Mouse (Mus musculus) CH12.LX (cell line): ENCODE data around the gene Srd5a2.

ENCODE experiments used
- CTCF ChIP-seq, 2 experiments: IDR thresholded peaks in 1 of 2; conservative IDR thresholded peaks in 1 of 2; 2 replicates each; pipeline ENCODE4 v1.5.1; 2011 to 2012; ENCODE audit warnings: low read depth in 2 of 2, low read length in 2 of 2, improper control_type of control experiment in 1 of 2, inconsistent platforms in 1 of 2, mild to moderate bottlenecking in 1 of 2, moderate library complexity in 1 of 2
- HCFC1 ChIP-seq: IDR thresholded peaks from 2 replicates; pipeline ENCODE4 v1.6.1; 2012; ENCODE audit warnings: low read depth, mild to moderate bottlenecking, inconsistent platforms, low read length, improper control_type of control experiment
- MAX ChIP-seq: IDR thresholded peaks from 2 replicates; pipeline ENCODE4 v1.6.1; 2011; ENCODE audit warnings: low read length, improper control_type of control experiment
- MAZ ChIP-seq: IDR thresholded peaks from 2 replicates; pipeline ENCODE4 v1.6.1; 2012; ENCODE audit warnings: low read depth, mild to moderate bottlenecking, inconsistent platforms, low read length, improper control_type of control experiment, moderate library complexity
- MEF2A ChIP-seq: IDR thresholded peaks from 2 replicates; pipeline ENCODE4 v1.6.1; 2014; ENCODE audit warnings: low read depth, mild to moderate bottlenecking, inconsistent platforms, low read length, improper control_type of control experiment, borderline replicate concordance
- MYC ChIP-seq: IDR thresholded peaks from 2 replicates; pipeline ENCODE4 v1.6.1; 2011; ENCODE audit warnings: low read depth, mild to moderate bottlenecking, improper control_type of control experiment, low read length
- NELFE ChIP-seq: IDR thresholded peaks from 2 replicates; pipeline ENCODE4 v1.6.1; 2011; ENCODE audit warnings: low read depth, low read length, improper control_type of control experiment
- NRF1 ChIP-seq: IDR thresholded peaks from 2 replicates; pipeline ENCODE4 v1.6.1; 2014; ENCODE audit warnings: low read depth, mild to moderate bottlenecking, inconsistent platforms, low read length, improper control_type of control experiment, moderate library complexity
- POLR2A ChIP-seq: IDR thresholded peaks from 2 replicates; pipeline ENCODE4 v1.6.1; 2011; ENCODE audit warnings: low read depth, mild to moderate bottlenecking, improper control_type of control experiment, low read length
- TBP ChIP-seq: conservative IDR thresholded peaks from 2 replicates; pipeline ENCODE4 v1.6.1; 2011; ENCODE audit warnings: low read depth, low read length, improper control_type of control experiment
- ZC3H11A ChIP-seq: IDR thresholded peaks from 2 replicates; pipeline ENCODE4 v1.6.1; 2012; ENCODE audit warnings: low read depth, mild to moderate bottlenecking, inconsistent platforms, low read length, improper control_type of control experiment

DNA sequence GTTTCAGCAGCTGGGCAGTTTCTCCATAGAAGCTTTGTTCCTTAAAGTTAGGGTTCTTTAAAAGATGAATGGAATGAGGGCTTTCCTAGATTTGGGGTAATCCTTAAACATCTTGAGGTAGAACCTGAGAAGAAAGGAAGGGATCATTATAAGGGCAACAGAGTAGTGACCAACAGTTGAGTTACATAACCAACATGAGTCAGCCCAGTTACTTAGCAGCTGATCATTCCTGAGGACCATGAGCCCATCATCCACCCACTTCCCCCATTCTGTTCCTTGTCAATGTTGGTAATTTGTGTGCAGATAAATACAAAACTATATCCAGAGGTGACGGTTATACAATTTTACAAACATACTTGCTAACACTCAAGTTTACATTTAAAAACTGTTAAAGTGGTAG, 30.1 kb downstream of the Srd5a2 start:
- no peak for TF ChIP-seq MAX
- no peak for TF ChIP-seq CTCF (conservative IDR thresholded peaks at IDR 0.05 in 1 of 2, IDR thresholded peaks at IDR 0.05 in 1 of 2; ENCODE audit: low read depth in 2 of 2, low read length in 2 of 2)
- TF ChIP-seq ZC3H11A: no peak
- no peak for TF ChIP-seq MAZ
- no peak for TF ChIP-seq HCFC1
- no peak for TF ChIP-seq NELFE
- TF ChIP-seq TBP: no peak
- no peak for TF ChIP-seq NRF1
- TF ChIP-seq POLR2A: no peak
- no peak for TF ChIP-seq MYC
- TF ChIP-seq MEF2A: no peak
